Mouse (Mus musculus) adrenal gland, adult 2 months (tissue): ENCODE data around the gene Ptprn2. TPM values are rescaled to one million over a fixed set of nuclear protein-coding genes. Genes with fewer than 3 reads are reported as not detected.
"Not testable (repeated sequence)": the region's sequence is repeated elsewhere in the genome, so short reads cannot be mapped to it uniquely, and the experiment has no call there.

ENCODE experiments used
- DNase-seq: peaks from one replicate; pipeline ENCODE4 v3.0.0; 2021
- polyA plus RNA-seq: library from polyadenylated mRNA; depleted of rRNA; stranded (reverse); fragments of >200 nt; gene quantifications from 2 replicates; pipeline ENCODE4 v1.2.3, GENCODE M21; 2012
- total RNA-seq, 2 experiments: library from RNA; stranded (reverse); gene quantifications; 2 replicates each; pipeline ENCODE4 v1.2.3; 2021

Ptprn2 gene
- total and polyA plus RNA-seq, 3 experiments, result 17.4 to 25.4 (median 18.7) TPM

GRCm38 (mm10) chr12:116515824-116516223, 30.3 kb downstream of the Ptprn2 start:
- DNase-seq, result no peak

- DNase-seq, result peak; percentile 54
Observed at GRCm38 (mm10) chr12:116528861-116529260, 43.3 kb downstream of the Ptprn2 start.

- DNase-seq, result no peak
Observed at GRCm38 (mm10) chr12:116533281-116533680, 47.8 kb downstream of the Ptprn2 start.

- no peak for DNase-seq
Observed at GRCm38 (mm10) chr12:116539305-116539704, 53.8 kb downstream of the Ptprn2 start.

GRCm38 (mm10) chr12:116540608-116541007, 55.1 kb downstream of the Ptprn2 start:
- peak; percentile 62 for DNase-seq

GRCm38 (mm10) chr12:116550031-116550430, 64.5 kb downstream of the Ptprn2 start:
- peak; percentile 58 for DNase-seq

- DNase-seq, result no peak
Observed at GRCm38 (mm10) chr12:116551516-116551915, 66.0 kb downstream of the Ptprn2 start.

GRCm38 (mm10) chr12:116552306-116552705, 66.8 kb downstream of the Ptprn2 start:
- DNase-seq, result no peak

- no peak for DNase-seq
Observed at GRCm38 (mm10) chr12:116553361-116553760, 67.8 kb downstream of the Ptprn2 start.

- DNase-seq, result no peak
Observed at GRCm38 (mm10) chr12:116555964-116556363, 70.4 kb downstream of the Ptprn2 start.

- DNase-seq, result no peak
Observed at GRCm38 (mm10) chr12:116564441-116564840, 78.9 kb downstream of the Ptprn2 start.

GRCm38 (mm10) chr12:116566672-116567071, 81.2 kb downstream of the Ptprn2 start:
- DNase-seq, result no peak

GRCm38 (mm10) chr12:116567170-116567569, 81.7 kb downstream of the Ptprn2 start:
- no peak for DNase-seq

GRCm38 (mm10) chr12:116569568-116569967, 84.0 kb downstream of the Ptprn2 start:
- DNase-seq, result no peak

- DNase-seq, result no peak
Observed at GRCm38 (mm10) chr12:116574102-116574501, 88.6 kb downstream of the Ptprn2 start.

- no peak for DNase-seq
Observed at GRCm38 (mm10) chr12:116574720-116575119, 89.2 kb downstream of the Ptprn2 start.

GRCm38 (mm10) chr12:116577917-116578316, 92.4 kb downstream of the Ptprn2 start:
- not testable (repeated sequence) for DNase-seq

- DNase-seq, result no peak
Observed at GRCm38 (mm10) chr12:116580827-116581544, 95.5 kb downstream of the Ptprn2 start.

GRCm38 (mm10) chr12:116581864-116582263, 96.3 kb downstream of the Ptprn2 start:
- DNase-seq, result peak; percentile 50

GRCm38 (mm10) chr12:116582829-116583228, 97.3 kb downstream of the Ptprn2 start:
- DNase-seq, result no peak

- DNase-seq, result peak; percentile 50
Observed at GRCm38 (mm10) chr12:116585001-116585400, 99.5 kb downstream of the Ptprn2 start.

- DNase-seq, result no peak
Observed at GRCm38 (mm10) chr12:116586167-116586566, 100.6 kb downstream of the Ptprn2 start.

GRCm38 (mm10) chr12:116587548-116587947, 102.0 kb downstream of the Ptprn2 start:
- no peak for DNase-seq

- no peak for DNase-seq
Observed at GRCm38 (mm10) chr12:116590076-116590475, 104.6 kb downstream of the Ptprn2 start.
